Mouse (Mus musculus) cerebellum, adult 18-20 months (tissue): ENCODE data around the gene Akap5.

Source experiments
- DNase-seq, 2 experiments: peaks; one replicate each; pipeline ENCODE4 v3.0.0; 2021

The Akap5 gene

GRCm38 (mm10) chr12:76311227-76311626, 13.5 kb upstream of the Akap5 start:
- no peak for DNase-seq

GRCm38 (mm10) chr12:76311951-76312350, 12.7 kb upstream of the Akap5 start:
- no peak for DNase-seq

- DNase-seq, result no peak
Measured at GRCm38 (mm10) chr12:76318282-76319212, 6.1 kb upstream of the Akap5 start.

GRCm38 (mm10) chr12:76326437-76327220, 1.9 kb downstream of the Akap5 start:
- no peak for DNase-seq

- no peak for DNase-seq
Measured at GRCm38 (mm10) chr12:76328567-76329354, 4.1 kb downstream of the Akap5 start.

GRCm38 (mm10) chr12:76333688-76334087, 9.0 kb downstream of the Akap5 start:
- DNase-seq, result no peak

- no peak for DNase-seq
Measured at GRCm38 (mm10) chr12:76335641-76336040, 10.9 kb downstream of the Akap5 start.

GRCm38 (mm10) chr12:76336111-76336965, 11.6 kb downstream of the Akap5 start:
- no peak for DNase-seq

- DNase-seq, result peak; percentile 60 to 75
Measured at GRCm38 (mm10) chr12:76341080-76341479, 16.4 kb downstream of the Akap5 start.

GRCm38 (mm10) chr12:76345759-76346455, 21.2 kb downstream of the Akap5 start:
- DNase-seq, result no peak

GRCm38 (mm10) chr12:76349680-76350220, 25.1 kb downstream of the Akap5 start:
- no peak for DNase-seq

GRCm38 (mm10) chr12:76360868-76361267, 36.2 kb downstream of the Akap5 start:
- no peak for DNase-seq

GRCm38 (mm10) chr12:76361405-76362302, 37.0 kb downstream of the Akap5 start:
- no peak for DNase-seq

- no peak for DNase-seq
Measured at GRCm38 (mm10) chr12:76362303-76362676, 37.6 kb downstream of the Akap5 start.

- DNase-seq, result no peak
Measured at GRCm38 (mm10) chr12:76366276-76366675, 41.6 kb downstream of the Akap5 start.

- DNase-seq, result peak; percentile 41 to 56
Measured at GRCm38 (mm10) chr12:76367096-76367995, 42.7 kb downstream of the Akap5 start.

GRCm38 (mm10) chr12:76368201-76368789, 43.6 kb downstream of the Akap5 start:
- peak in 1 of 2 experiments; percentile 28 for DNase-seq

GRCm38 (mm10) chr12:76368790-76369205, 44.1 kb downstream of the Akap5 start:
- peak in 1 of 2 experiments; percentile 59 for DNase-seq
